Mouse (Mus musculus) liver, postnatal 0 days (tissue): Measurements from ENCODE around the gene Actn4. TPM values are rescaled to one million over a fixed set of nuclear protein-coding genes. Genes with fewer than 3 reads are reported as not detected.

Experiments
- ATAC-seq: fragments of 200-750 bp; cut with Nextera tagmentation; 2 replicates; pipeline ENCODE4 v1.8.0; 2017; ENCODE audit warnings: mild to moderate bottlenecking, moderate library complexity
- DNase-seq: peaks from one replicate; pipeline ENCODE4 v3.0.0-alpha.2; 2016
- H3K27ac ChIP-seq: fragments of 300-500 bp; sonication (generic); 2 replicates; pipeline ENCODE4 v1.5.1; 2014; ENCODE audit warnings: antibody characterized with exemption, moderate library complexity, mild to moderate bottlenecking, low read depth
- H3K27me3 ChIP-seq: fragments of 300-500 bp; sonication (generic); 2 replicates; pipeline ENCODE4 v1.6.1; 2014; ENCODE audit warnings: low read length, control low read depth, mixed read lengths; ENCODE audit not compliant: insufficient read depth
- H3K36me3 ChIP-seq: fragments of 300-500 bp; sonication (generic); replicated peaks from 2 replicates; pipeline ENCODE4 v1.6.1; 2014; ENCODE audit warnings: mild to moderate bottlenecking, control low read depth, low read length, moderate library complexity, mixed read lengths; ENCODE audit not compliant: insufficient read depth
- H3K4me1 ChIP-seq: fragments of 300-500 bp; sonication (generic); 2 replicates; pipeline ENCODE4 v1.6.1; 2014; ENCODE audit warnings: antibody characterized with exemption, mild to moderate bottlenecking, control low read depth; ENCODE audit not compliant: insufficient read depth
- H3K4me2 ChIP-seq: fragments of 300-500 bp; sonication (generic); 2 replicates; pipeline ENCODE4 v1.6.1; 2014; ENCODE audit warnings: low read depth, mild to moderate bottlenecking, low read length, moderate library complexity, mixed read lengths
- H3K4me3 ChIP-seq: fragments of 300-500 bp; sonication (generic); 2 replicates; pipeline ENCODE4 v1.5.1; 2014; ENCODE audit warnings: low read depth, low read length
- H3K9ac ChIP-seq: fragments of 300-500 bp; sonication (generic); replicated peaks from 2 replicates; pipeline ENCODE4 v1.6.1; 2014; ENCODE audit warnings: mild to moderate bottlenecking, moderate library complexity
- H3K9me3 ChIP-seq: fragments of 300-500 bp; sonication (generic); 2 replicates; pipeline ENCODE4 v1.6.1; 2016; ENCODE audit warnings: mild to moderate bottlenecking, control low read depth, low read length, mixed read lengths
- CTCF ChIP-seq: sonication (generic); IDR thresholded peaks from 2 replicates; pipeline ENCODE4 v1.5.1; 2016; ENCODE audit warnings: antibody characterized with exemption, low read depth
- EP300 ChIP-seq: IDR thresholded peaks from 2 replicates; pipeline ENCODE4 v1.6.1; 2016; ENCODE audit warnings: antibody characterized with exemption, low read depth, mild to moderate bottlenecking
- WGBS: fragments of 180-500 bp; shearing (Covaris S2); extraction: QIAGEN DNeasy Blood & Tissue Kit; methylation state at CpG from one replicate; pipeline ENCODE4 v1.1.7; 2014; ENCODE audit not compliant: insufficient replicate concordance; 5-methylcytosine and 5-hydroxymethylcytosine counted together
- polyA plus RNA-seq: library from polyadenylated mRNA; unstranded; fragments of >200 nt; fragmentation: Nextera tagmentation; extraction: Ambion mirVana; gene quantifications from 2 replicates; pipeline ENCODE4 v1.2.1, GENCODE M21; 2015

Actn4 gene
- polyA plus RNA-seq, 1 experiment from 2014 or later, result 81.2 TPM

DNA sequence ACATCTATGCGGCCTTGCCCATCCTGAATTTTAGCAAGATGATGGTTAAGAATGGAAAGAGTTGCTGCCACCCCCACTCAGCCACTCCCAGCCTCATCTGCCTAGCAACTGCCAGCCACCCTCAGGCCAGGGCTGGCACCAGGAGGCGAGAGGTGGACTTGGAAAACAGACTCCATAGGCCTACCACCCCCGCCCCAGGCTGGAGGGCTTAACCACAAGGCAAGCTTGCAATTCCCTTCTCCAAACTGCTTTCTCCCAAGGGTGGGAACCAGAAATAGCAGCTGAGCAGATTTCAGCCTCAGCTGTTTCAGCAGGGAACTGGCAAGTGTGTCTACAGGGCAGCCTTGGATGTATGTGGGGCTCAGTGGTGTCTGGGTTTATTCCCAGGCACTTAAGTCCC, 59.3 kb downstream of the Actn4 start:
- ATAC-seq (no peak), DNase-seq (no peak)
- no peak overlapping the region for H3K4me2 ChIP-seq
- TF ChIP-seq EP300 (no peak), CTCF (no peak)
- no peak overlapping the region for H3K4me3 ChIP-seq
- no peak overlapping the region for H3K9ac ChIP-seq
- H3K36me3 ChIP-seq, result peaks cover 95% of the 10 kb centered on the region
- no peaks in the 10 kb centered on the region for H3K27me3 ChIP-seq
- no peaks in the 10 kb centered on the region for H3K4me1 ChIP-seq
- H3K9me3 ChIP-seq, result no peaks in the 10 kb centered on the region
- 87% methylated on average over 3 of the region's 3 CpGs for WGBS
- no peak overlapping the region for H3K27ac ChIP-seq

DNA sequence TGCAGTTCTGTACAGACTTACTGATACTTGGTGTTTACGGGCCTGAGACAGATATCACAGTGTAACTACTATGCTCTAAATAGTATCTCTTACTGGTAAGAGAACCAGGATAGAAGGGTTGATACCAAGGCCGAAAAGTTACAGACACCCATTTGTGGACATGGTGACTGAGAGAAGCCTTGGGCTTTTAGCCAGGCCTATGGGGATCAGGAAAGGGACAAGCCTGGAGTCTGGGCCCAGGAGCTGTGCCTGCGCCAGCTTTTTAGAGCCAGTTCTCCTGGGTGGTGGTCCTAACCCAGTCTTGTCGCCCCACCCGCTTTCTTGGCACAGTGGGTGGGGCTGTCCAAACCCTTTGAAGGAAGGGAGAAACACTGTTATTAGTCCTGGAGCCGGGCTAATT, 60.0 kb downstream of the Actn4 start:
- Histone ChIP-seq H3K9ac (no peak overlapping the region), H3K27me3 (no peaks in the 10 kb centered on the region), H3K27ac (no peak overlapping the region), H3K4me3 (no peak overlapping the region), H3K4me2 (no peak overlapping the region), H3K9me3 (no peaks in the 10 kb centered on the region), H3K4me1 (no peaks in the 10 kb centered on the region), H3K36me3 (peaks cover 95% of the 10 kb centered on the region)
- ATAC-seq (no peak), DNase-seq (no peak)
- TF ChIP-seq CTCF (no peak), EP300 (no peak)
- WGBS, result 89% methylated on average over 6 of the region's 6 CpGs

GRCm38 (mm10) chr7:28901311-28902125, 60.6 kb downstream of the Actn4 start:
- DNase-seq (no peak), ATAC-seq (no peak)
- peaks cover 95% of the 10 kb centered on the region for H3K36me3 ChIP-seq
- H3K9me3 ChIP-seq, result no peaks in the 10 kb centered on the region
- no peaks in the 10 kb centered on the region for H3K4me1 ChIP-seq
- TF ChIP-seq EP300, result no peak
- no peak for TF ChIP-seq CTCF
- WGBS, result 91% methylated on average over 13 of the region's 13 CpGs
- no peak overlapping the region for H3K9ac ChIP-seq
- H3K4me3 ChIP-seq, result no peak overlapping the region
- H3K27ac ChIP-seq, result no peak overlapping the region
- no peaks in the 10 kb centered on the region for H3K27me3 ChIP-seq
- no peak overlapping the region for H3K4me2 ChIP-seq

GRCm38 (mm10) chr7:28899972-28900371, 62.2 kb downstream of the Actn4 start:
- peaks cover 96% of the 10 kb centered on the region for H3K36me3 ChIP-seq

DNA sequence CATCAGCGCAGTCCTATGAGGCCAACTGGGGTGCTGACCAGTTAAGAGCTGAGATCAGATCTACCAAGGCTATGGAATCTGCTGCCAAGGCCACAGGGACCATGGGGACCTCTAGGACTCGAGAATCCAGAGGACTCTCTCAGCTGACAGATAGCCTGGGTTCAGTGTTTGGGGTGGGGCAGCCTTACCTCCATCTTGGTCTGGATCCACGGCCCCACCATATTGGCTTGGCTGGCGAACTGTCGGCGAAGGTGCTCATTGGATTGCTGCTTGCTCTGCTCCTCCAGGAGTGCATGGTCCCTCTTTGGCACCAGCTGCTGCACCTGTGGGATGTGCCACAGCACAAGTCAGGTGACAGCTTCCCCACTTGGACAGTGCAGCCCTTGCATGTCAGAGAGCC, 64.5 kb downstream of the Actn4 start:
- no peak for ATAC-seq
- TF ChIP-seq EP300, result no peak
- TF ChIP-seq CTCF, result no peak
- Histone ChIP-seq H3K27me3 (no peaks in the 10 kb centered on the region), H3K27ac (no peak overlapping the region), H3K4me1 (no peaks in the 10 kb centered on the region), H3K4me3 (no peak overlapping the region), H3K9ac (no peak overlapping the region), H3K9me3 (no peaks in the 10 kb centered on the region), H3K36me3 (peaks cover 94% of the 10 kb centered on the region), H3K4me2 (no peak overlapping the region)
- DNase-seq, result no peak
- 93% methylated on average over 6 of the region's 6 CpGs for WGBS

More at GRCm38 (mm10) chr7:28899972-28900371, 62.2 kb downstream of the Actn4 start:
- no peaks in the 10 kb centered on the region for H3K4me1 ChIP-seq
- H3K4me3 ChIP-seq, result no peak overlapping the region
- ATAC-seq, result no peak
- 85% methylated on average over 4 of the region's 4 CpGs for WGBS
- no peaks in the 10 kb centered on the region for H3K9me3 ChIP-seq
- DNase-seq, result no peak
- H3K27me3 ChIP-seq, result no peaks in the 10 kb centered on the region
- no peak overlapping the region for H3K27ac ChIP-seq
- no peak overlapping the region for H3K9ac ChIP-seq
- TF ChIP-seq CTCF, result peak; percentile 33; the same call in 1 of the 2 replicates
- no peak for TF ChIP-seq EP300
- no peak overlapping the region for H3K4me2 ChIP-seq

DNA sequence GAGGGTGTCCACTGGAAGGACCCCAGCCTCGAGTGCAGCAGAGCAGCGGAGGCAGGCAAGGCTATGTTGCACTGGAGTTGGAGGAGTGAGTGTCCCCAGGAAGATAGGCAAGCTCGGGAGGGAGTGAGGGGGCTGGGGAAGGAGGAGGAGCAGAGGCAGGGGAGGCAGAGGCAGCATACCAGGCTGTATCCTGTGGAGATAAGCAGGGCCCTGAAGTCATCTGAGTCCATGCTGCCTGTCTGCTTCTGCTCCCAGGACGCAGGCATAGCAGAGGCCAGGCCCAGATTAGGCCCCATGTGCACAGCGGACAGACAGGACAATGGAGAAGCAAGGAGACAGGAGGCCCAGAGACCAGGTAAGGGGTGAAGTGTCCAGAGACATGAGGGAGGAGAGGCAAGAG, 67.2 kb downstream of the Actn4 start:
- no peaks in the 10 kb centered on the region for H3K9me3 ChIP-seq
- DNase-seq, result no peak
- H3K27me3 ChIP-seq, result no peaks in the 10 kb centered on the region
- WGBS, result 58% methylated on average over 5 of the region's 5 CpGs
- H3K27ac ChIP-seq, result no peak overlapping the region; the same call in 1 of the 2 replicates
- no peaks in the 10 kb centered on the region for H3K4me1 ChIP-seq
- H3K9ac ChIP-seq, result no peak overlapping the region
- H3K36me3 ChIP-seq, result peaks cover 82% of the 10 kb centered on the region
- peak; percentile 37; the same call in 1 of the 2 replicates for ATAC-seq
- no peak overlapping the region for H3K4me3 ChIP-seq
- TF ChIP-seq CTCF (no peak), EP300 (no peak)
- no peak overlapping the region for H3K4me2 ChIP-seq
